Mouse (Mus musculus) limb, embryonic 14.5 days (tissue): Measurements from ENCODE around the gene Axin1. TPM values are rescaled to one million over a fixed set of nuclear protein-coding genes. Genes with fewer than 3 reads are reported as not detected.
A peak's percentile ranks its signal among the peaks of the same experiment; 100 is the strongest.
"Not testable (repeated sequence)": the region's sequence is repeated elsewhere in the genome, so short reads cannot be mapped to it uniquely, and the experiment has no call there.

ENCODE experiments used
- ATAC-seq: fragments of 200-750 bp; cut with Nextera tagmentation; 2 replicates; pipeline ENCODE4 v1.8.0; 2017; ENCODE audit warnings: low read depth, moderate number of reproducible peaks, moderate TSS enrichment; ENCODE audit not compliant: low FRiP score
- DNase-seq: peaks from one replicate; pipeline ENCODE4 v3.0.0-alpha.2; 2015; ENCODE audit warnings: low spot score
- H3K27ac ChIP-seq: fragments of 300-500 bp; sonication (generic); replicated peaks from 2 replicates; pipeline ENCODE4 v1.5.1; 2014; ENCODE audit warnings: low read depth, mild to moderate bottlenecking, low read length, moderate library complexity, mixed read lengths
- H3K27me3 ChIP-seq: fragments of 300-500 bp; sonication (generic); 2 replicates; pipeline ENCODE4 v1.6.1; 2014; ENCODE audit warnings: low read length, mixed read lengths; ENCODE audit not compliant: control insufficient read depth, insufficient read depth
- H3K36me3 ChIP-seq: fragments of 300-500 bp; sonication (generic); 2 replicates; pipeline ENCODE4 v1.6.1; 2014; ENCODE audit warnings: mild to moderate bottlenecking, low read length, moderate library complexity, mixed read lengths; ENCODE audit not compliant: control insufficient read depth, insufficient read depth
- H3K4me1 ChIP-seq: fragments of 300-500 bp; sonication (generic); 2 replicates; pipeline ENCODE4 v1.6.1; 2014; ENCODE audit warnings: antibody characterized with exemption, low read length, mixed read lengths; ENCODE audit not compliant: control insufficient read depth, insufficient read depth
- H3K4me2 ChIP-seq: fragments of 300-500 bp; sonication (generic); replicated peaks from 2 replicates; pipeline ENCODE4 v1.6.1; 2014; ENCODE audit warnings: low read depth, mild to moderate bottlenecking, low read length, moderate library complexity; ENCODE audit not compliant: severe bottlenecking
- H3K4me3 ChIP-seq: fragments of 300-500 bp; sonication (generic); replicated peaks from 2 replicates; pipeline ENCODE4 v1.5.1; 2014; ENCODE audit warnings: low read length
- H3K9ac ChIP-seq: fragments of 300-500 bp; sonication (generic); 2 replicates; pipeline ENCODE4 v1.6.1; 2014; ENCODE audit warnings: mild to moderate bottlenecking, low read depth, low read length, moderate library complexity; ENCODE audit not compliant: severe bottlenecking
- H3K9me3 ChIP-seq: fragments of 300-500 bp; sonication (generic); 2 replicates; pipeline ENCODE4 v1.6.1; 2016; ENCODE audit warnings: low read length; ENCODE audit not compliant: control insufficient read depth
- POLR2A ChIP-seq: fragments of 200-500 bp; IDR thresholded peaks from 2 replicates; pipeline ENCODE4 v1.8.0; 2012; ENCODE audit warnings: inconsistent platforms, mild to moderate bottlenecking, moderate library complexity, borderline replicate concordance; ENCODE audit not compliant: insufficient read depth, insufficient read length; ENCODE audit errors: extremely low read depth
- WGBS: fragments of 180-500 bp; shearing (Covaris S2); extraction: QIAGEN DNeasy Blood & Tissue Kit; methylation state at CpG from one replicate; pipeline ENCODE4 v1.1.7; 2014; 5-methylcytosine and 5-hydroxymethylcytosine counted together
- polyA plus RNA-seq, 2 experiments: library from polyadenylated mRNA; depleted of rRNA in 1 of 2; stranded (reverse) in 1 of 2; unstranded in 1 of 2; fragments of >200 nt; fragmentation: Nextera tagmentation in 1 of 2; extraction: Ambion mirVana in 1 of 2; gene quantifications; 2 replicates each; pipeline versions ENCODE4 v1.2.1 to v1.2.3; 2012 to 2014

Axin1 gene
- polyA plus RNA-seq, 2 experiments = 22.3 to 36.1 TPM

DNA sequence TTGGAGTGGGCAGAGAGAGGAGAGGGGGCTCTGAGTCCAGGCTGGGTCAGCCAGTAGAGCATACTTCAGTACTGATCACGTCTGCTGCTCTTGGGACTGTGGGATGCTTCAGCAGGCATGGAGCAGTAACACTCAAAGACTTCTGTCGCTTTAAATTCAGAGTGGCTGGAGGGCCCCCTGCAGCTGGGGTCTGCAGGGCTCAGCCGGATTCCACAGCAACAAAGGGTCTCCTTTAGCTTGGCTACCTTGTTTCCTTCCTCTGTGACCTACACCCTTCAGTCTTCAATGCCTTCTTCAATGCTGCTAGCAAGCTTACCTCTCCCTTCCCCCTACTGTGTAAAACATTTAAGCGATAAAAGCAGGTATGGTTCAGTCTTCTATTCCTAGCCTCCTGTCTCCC lies 27.5 kb upstream of the Axin1 start:
- Histone ChIP-seq H3K4me1 (peaks cover 6% of the 10 kb centered on the region), H3K4me3 (no peak overlapping the region), H3K9me3 (no peaks in the 10 kb centered on the region), H3K27me3 (peaks cover 53% of the 10 kb centered on the region), H3K36me3 (no peaks in the 10 kb centered on the region), H3K4me2 (no peak overlapping the region), H3K9ac (no peak overlapping the region), H3K27ac (no peak overlapping the region)
- no peak for TF ChIP-seq POLR2A
- no peak for DNase-seq
- 6% methylated on average over 4 of the region's 4 CpGs for WGBS
- no peak for ATAC-seq

DNA sequence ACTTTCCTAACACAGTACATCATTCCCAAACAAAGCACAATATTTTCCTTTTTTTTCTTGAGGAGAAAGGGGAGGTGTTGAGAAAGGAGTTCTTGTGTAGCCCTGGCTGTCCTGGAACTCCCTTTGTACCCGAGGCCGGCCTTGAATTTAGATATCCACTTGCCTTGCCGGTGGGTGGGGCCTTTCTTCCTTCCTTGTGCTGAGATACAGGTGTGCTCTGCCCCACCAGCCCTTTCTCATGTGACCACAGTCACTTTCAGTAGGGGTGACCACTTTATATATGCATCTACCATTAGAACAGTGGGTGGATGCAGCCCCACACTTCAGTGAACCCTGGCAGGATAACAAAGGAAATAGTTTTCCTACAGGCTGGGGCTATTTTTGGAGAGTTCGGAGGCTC lies 26.8 kb upstream of the Axin1 start:
- Histone ChIP-seq H3K27ac (no peak overlapping the region), H3K36me3 (no peaks in the 10 kb centered on the region), H3K9ac (no peak overlapping the region), H3K9me3 (no peaks in the 10 kb centered on the region), H3K27me3 (peaks cover 57% of the 10 kb centered on the region), H3K4me2 (no peak overlapping the region), H3K4me1 (peaks cover 6% of the 10 kb centered on the region), H3K4me3 (no peak overlapping the region)
- ATAC-seq (no peak), DNase-seq (no peak)
- 25% methylated on average over 4 of the region's 4 CpGs for WGBS
- TF ChIP-seq POLR2A = no peak

DNA sequence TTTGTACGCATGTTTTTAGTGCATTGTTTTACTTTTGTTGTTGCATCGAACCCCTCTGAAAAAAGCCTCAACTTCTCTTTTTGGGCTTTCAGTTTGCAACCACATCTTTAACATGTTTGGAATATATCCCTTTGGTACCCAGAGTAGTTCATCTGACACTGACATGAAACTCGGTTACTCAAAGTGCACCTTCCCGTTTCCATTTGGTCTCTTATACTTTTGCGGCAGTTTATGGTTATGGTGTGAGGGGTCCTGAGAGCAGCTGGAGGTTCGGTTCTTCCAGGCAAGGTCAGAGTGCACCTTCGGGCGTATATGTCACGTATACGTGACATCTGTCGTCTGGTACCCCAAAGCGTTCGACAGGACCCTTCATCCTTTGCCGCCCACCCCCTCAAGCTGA lies 25.7 kb upstream of the Axin1 start:
- H3K9me3 ChIP-seq = no peaks in the 10 kb centered on the region
- ATAC-seq (0 out of 2 replicates have a peak, but pooled peaks have one; percentile 15), DNase-seq (no peak)
- H3K9ac ChIP-seq = peak overlapping the region; percentile 59; the same call in 1 of the 2 replicates
- peaks cover 6% of the 10 kb centered on the region for H3K4me1 ChIP-seq
- WGBS = 15% methylated on average over 14 of the region's 14 CpGs
- TF ChIP-seq POLR2A = no peak
- H3K4me3 ChIP-seq = peak overlapping the region; percentile 57
- peaks cover 61% of the 10 kb centered on the region for H3K27me3 ChIP-seq
- peak overlapping the region; percentile 99 for H3K4me2 ChIP-seq
- H3K27ac ChIP-seq = no peak overlapping the region
- H3K36me3 ChIP-seq = no peaks in the 10 kb centered on the region

DNA sequence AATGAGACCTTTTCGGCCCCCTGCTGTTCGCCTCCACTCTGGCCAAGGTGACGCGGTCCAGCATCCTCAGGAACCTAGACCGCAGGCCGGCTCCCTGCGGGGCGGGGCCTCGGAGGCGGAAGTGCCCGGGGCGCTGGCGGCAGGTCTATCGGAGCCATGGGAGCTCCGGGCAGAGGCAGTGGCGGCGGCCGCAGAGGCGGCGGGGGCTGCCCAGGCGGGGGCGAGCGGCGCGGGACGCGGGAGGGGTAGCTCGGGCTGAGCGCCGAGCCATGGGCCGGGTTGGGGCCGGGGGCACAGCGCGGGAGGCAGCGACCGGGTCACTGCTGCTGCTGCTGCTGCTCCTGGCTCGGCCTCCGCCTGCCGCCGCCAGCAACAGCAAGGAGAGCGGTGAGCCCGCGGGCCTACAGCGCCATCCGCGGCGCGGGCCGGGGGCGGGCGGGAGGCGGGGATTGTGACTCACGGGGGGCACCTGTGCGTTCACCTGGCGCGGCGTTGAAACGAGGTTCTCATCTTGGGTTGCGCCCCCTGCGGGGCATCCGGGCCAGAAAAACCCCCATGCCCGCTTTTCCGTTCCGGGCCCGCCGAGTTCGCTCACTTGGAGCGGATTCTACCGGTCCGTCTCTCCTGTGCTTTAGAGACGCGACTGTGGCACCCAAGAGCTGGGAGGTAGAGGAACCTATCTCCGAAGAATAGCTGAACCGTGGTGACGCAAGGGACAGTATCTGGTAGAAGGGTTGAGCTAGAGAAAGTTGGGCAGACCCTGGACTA lies 25.1 kb upstream of the Axin1 start, which contains the start of gene Tmem8:
TSS of gene Tmem8 (plus strand) at position 119 of the 768 bp plus-strand sequence.
- Histone ChIP-seq H3K4me2 (peak within 1 kb of the TSS; percentile 99), H3K27me3 (peaks cover 61% of the 10 kb centered on the region), H3K4me3 (peak within 1 kb of the TSS; percentile 57), H3K4me1 (peaks cover 6% of the 10 kb centered on the region), H3K9ac (peak within 1 kb of the TSS; percentile 59), H3K27ac (no peak within 1 kb of the TSS), H3K36me3 (no peaks in the 10 kb centered on the region), H3K9me3 (no peaks in the 10 kb centered on the region)
- DNase-seq (no peak), ATAC-seq (peak; percentile 25; the same call in 1 of the 2 replicates)
- WGBS = 2% methylated on average over 54 of the region's 75 CpGs
- no peak for TF ChIP-seq POLR2A

DNA sequence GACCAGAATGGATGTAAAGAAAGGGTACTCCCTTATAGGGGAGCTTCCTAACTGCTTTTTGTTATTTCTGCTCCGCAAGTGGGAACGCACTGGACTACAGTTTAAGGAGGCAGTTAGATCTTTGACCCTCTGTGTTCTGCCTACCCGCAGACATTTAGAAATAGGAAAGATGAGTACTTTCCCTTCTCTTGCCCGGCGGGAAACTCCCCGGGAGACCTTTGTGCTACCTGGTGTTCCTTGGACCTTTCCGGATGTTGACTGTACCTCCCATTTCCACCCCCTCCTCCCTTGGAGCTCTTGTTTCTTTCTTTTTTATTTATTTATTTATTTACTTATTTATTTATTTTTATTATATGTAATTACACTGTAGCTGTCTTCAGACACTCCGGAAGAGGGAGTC lies 24.4 kb upstream of the Axin1 start:
- H3K9me3 ChIP-seq = no peaks in the 10 kb centered on the region
- H3K27me3 ChIP-seq = peaks cover 61% of the 10 kb centered on the region
- H3K4me1 ChIP-seq = peaks cover 6% of the 10 kb centered on the region
- H3K4me3 ChIP-seq = peak overlapping the region; percentile 57
- H3K9ac ChIP-seq = 0 out of 2 replicates have a peak overlapping the region, but pooled peaks have one; percentile 59
- ATAC-seq = no peak
- no peaks in the 10 kb centered on the region for H3K36me3 ChIP-seq
- TF ChIP-seq POLR2A = no peak
- peak overlapping the region; percentile 99 for H3K4me2 ChIP-seq
- WGBS = 7% methylated on average over 8 of the region's 8 CpGs
- no peak overlapping the region for H3K27ac ChIP-seq
- no peak for DNase-seq

DNA sequence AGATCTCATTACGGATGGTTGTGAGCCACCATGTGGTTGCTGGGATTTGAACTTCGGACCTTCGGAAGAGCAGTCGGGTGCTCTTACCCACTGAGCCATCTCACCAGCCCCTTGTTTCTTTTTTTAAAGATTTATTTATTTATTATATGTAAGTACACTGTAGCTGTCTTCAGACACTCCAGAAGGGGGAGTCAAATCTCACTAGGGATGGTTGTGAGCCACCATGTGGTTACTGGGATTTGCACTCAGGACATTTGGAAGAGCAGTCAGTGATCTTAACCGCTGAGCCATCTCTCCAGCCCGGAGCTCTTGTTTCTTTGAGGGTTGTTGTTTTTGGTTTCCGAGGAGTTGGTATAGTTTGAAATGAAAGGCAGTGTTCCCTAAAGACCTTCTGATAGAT lies 24.0 kb upstream of the Axin1 start:
- not testable (repeated sequence) for H3K4me1 ChIP-seq, H3K9me3 ChIP-seq, H3K4me3 ChIP-seq, H3K27ac ChIP-seq, H3K4me2 ChIP-seq, H3K9ac ChIP-seq, H3K36me3 ChIP-seq, ATAC-seq, DNase-seq
- WGBS = 59% methylated on average over 7 of the region's 7 CpGs
- H3K27me3 ChIP-seq = peaks cover 61% of the 10 kb centered on the region
